Mouse (Mus musculus) embryo, embryonic 9.5 days (tissue): ENCODE measurements around the gene Lmf1.
A peak's percentile ranks its signal among the peaks of the same experiment; 100 is the strongest.

Experiments used
- DNase-seq: peaks from one replicate; pipeline ENCODE4 v3.0.0-alpha.2; 2017; ENCODE audit errors: extremely low spot score

The Lmf1 gene

DNA sequence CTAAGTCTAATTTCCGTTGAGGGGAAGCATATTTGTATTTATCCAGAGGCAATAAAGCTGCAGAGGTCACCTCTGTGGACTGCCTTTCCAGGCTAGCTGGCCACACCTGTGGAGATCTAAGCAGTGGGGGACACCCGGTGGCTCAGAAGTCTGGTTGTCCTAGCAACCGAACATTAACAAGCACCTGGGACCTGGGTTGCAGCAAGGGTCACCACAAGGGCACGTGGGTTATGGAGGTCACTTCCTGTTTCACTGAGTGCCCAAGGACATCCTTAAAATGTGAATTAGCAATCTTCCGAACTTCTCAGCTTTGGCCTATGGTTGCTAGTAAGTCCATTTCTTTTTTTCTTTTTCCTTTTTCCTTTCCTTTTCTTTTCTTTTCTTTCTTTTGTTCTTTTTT, 25.3 kb downstream of the Lmf1 start:
- DNase-seq = no peak

DNA sequence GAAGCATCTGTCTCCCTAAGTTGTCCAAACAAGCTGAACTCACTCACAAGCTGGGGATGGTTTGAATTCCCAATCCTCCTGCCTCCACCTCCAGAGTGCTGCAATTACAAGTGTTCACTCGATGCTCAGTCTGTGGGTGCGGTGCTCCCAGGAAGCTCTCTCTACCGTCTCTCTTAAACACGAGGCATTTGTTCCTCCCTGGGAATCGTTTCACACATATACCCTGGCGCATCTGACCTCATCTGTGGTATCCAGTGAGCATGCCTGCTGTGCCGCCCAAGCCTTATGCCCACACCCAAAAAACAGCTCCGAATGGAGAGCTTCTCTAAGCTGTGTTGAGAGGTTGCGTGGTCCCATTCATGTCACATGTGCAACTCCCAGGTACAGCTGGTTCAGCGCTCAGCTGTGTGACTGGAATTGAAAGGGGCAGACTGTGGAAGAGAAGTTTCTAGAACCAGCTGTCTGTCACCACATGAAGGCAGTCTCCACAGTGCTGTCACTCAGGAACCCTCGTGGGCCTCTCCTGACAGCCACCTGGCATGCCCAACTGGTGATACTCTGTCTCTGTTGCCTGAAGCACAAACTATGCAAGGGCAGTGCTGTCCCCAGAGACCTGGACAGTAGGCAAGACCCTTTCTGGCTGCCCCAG, 29.4 kb downstream of the Lmf1 start:
- DNase-seq = no peak

DNA sequence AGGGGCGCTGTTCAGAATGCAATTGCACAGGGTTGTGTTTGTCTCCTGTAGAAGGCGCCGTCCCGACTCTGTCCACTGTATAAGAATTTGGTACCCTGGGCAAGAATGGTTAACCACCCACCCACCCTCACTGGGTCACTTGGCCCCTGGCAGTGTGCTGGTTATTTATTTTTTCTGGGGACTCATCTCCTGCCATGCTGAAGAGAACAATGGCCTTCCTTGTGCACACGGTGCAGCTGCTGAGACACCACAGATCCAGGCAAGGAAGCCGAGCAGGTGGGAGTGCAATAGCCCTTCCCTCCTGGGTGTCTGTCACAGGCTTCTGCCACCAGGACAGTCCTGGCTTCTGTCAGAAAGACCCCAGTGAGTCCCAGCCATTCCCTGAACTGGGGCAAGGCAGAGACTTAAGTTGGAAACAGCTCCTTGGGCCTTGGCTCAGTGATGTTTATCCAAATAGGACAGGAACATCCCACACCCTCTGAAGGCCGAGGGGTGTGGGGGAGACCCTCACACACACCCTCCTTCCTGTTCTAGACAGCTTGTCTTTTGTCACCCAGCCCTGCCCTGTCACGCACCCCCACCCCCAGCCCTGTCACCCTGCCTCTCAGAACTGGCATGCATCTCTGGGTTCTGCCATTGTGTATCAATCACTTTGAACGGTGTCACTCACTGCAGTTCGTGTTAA, 30.1 kb downstream of the Lmf1 start:
- DNase-seq = no peak

DNA sequence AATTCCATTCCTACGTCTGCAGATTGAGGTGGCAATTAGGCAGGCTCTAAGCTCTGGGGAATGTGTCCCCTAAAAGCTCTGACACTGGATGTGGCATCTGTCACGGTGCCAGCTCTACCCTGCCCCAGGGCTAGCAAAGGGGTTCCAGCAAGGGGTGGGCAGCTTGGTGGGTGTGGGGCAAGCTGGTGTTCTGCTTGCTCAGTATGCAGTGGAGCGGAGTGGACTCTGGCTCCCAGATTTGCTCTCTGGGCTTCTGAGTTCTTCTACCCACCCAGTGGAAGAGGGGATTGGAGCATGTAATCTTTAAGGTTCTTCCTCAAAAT, 30.6 kb downstream of the Lmf1 start:
- no peak for DNase-seq

GRCm38 (mm10) chr17:25610151-25610550, 31.3 kb downstream of the Lmf1 start:
- DNase-seq = no peak

DNA sequence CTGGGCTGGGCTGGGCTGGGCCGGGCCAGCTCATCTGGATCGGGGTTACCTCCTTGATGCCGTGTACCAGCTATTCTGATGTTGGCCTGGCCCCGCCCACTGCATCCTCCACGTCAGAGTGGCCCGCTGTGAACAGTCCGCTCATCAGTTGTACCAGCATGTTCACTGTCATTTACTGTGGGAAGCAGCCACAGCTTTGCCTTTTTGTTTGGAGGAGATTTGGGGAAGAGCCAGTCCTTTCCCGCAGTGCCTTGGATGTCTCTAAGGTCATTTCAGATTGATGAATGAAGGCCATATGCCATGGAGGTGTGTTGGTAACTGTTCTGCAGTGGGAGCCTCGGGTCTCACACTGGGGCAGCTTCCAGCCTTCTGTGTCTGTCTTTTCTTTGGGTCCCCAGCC, 33.7 kb downstream of the Lmf1 start:
- DNase-seq = no peak

- no peak for DNase-seq
These were observed 34.4 kb downstream of the Lmf1 start for GRCm38 (mm10) chr17:25613323-25613722.

GRCm38 (mm10) chr17:25614723-25615510, 36.0 kb downstream of the Lmf1 start:
- DNase-seq = no peak

GRCm38 (mm10) chr17:25618508-25619056, 39.7 kb downstream of the Lmf1 start:
- no peak for DNase-seq

DNA sequence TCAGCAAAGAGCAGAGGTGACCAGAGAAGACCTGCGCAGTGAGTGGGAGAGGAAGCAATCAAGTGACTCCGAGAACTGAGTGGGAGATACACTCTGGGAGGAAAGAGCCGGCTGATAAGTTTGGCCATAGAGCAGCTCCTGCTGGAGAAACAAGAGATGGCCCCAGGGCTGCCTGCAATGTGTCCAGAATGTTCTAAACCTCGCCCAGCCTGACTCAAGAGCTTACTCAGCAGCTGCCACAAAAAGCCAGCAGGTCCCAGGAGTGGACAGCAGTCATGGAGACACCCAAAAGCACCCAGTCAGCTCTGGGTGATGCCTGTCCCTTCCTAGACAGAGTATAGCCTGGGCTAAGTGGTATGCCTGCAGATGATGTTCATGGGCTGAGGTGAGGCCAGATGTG, 44.6 kb downstream of the Lmf1 start:
- no peak for DNase-seq

DNA sequence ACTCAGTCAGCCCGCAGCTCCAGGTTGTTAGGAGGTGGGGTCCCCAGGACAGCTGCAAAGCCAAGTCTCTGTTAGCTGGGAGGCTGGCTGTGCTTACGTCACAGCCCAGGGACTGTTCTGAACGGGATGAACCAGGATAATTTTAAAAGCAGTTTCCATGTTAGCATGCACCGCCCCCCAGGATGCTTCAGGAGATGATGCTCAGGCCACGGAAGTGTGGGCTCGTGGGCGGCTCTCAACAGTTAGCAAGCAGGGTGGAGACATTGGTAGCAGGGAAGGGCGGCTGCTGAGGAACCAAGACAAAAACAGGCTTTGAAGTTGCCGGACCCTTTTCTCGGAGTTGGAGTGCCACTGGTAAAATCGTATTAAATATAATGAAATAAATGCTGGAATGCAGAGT, 45.0 kb downstream of the Lmf1 start:
- no peak for DNase-seq

- DNase-seq = peak; percentile 74
These were observed 45.7 kb downstream of the Lmf1 start for GRCm38 (mm10) chr17:25624446-25625119.

DNA sequence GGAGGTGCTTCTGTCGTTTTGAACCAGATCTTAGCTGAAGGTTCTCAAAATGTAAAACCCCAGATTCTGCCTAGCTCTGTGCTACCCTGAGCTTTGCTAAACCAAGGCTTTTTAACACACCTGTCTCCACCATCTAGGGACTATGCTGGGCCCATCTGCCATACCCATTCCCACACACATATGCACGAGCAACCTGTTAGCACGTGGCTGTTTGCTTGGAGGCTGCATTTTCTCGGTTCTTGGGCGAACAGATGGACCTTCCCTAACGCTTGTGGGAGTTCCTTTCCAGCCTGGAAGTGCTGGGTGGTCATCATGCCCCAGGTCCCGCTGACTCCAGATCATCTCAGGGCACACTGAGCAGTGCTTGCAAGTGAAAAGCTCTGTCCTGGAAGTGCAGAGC, 46.4 kb downstream of the Lmf1 start:
- DNase-seq = no peak

DNA sequence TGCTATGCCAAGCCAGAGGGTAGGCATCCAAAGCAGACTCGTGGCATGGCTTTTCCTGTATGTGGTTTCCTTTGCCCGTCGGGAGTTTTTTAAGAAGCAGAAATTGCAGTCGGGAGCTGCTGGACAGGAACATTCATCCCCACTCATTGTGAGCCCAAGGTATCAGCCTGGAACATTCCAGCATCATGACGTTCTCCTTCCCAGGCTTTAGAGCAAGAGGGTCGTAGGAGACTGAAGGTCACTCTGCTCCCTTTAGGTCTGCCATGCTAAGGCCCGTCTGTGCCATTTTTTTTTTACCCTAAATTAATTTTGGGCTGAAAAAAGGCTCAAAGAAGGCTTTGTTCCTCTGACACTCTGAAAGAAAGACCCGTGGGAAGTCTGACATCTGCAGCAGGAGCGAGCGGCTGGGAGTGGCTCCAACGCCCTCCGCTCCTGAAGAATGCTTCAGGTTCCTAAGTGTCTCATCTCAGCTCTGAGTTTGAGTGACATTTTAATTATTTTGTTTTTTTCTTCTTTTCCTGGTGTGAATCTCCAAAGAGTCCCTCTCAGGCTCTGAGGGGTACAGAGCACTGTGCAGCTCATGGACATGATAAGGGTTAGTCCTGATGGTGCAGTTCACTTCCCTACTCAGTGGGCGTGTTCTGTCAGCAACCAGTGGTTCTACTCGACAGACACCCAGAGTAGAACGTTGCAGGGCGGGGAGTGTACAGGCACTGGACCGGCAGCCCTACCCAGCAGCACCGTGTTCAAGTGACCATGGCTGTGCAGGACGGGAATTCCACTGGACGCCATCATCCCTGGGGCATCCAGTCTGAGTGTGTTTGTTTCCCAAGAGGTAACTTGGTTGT, 47.5 kb downstream of the Lmf1 start:
- DNase-seq = no peak

GRCm38 (mm10) chr17:25630313-25630712, 51.4 kb downstream of the Lmf1 start:
- no peak for DNase-seq

DNA sequence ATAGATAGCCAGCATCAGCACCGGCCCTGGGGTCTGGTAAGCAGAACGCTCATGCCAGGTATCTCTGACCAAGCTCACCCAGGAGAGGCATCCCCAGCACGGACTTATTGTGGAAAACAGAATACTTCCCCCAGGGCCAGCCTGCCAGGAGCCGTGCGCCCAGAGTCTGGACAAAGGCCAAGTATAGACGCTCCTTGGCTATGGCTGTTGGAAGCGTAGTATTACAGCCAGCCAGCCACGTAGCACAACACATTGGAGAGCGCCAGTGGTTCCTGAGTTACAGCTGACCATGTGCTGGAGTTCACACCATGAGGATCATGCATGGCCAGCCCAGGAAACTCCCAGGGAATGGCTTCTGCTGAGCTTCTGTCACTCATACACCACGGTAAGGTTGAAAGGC, 55.2 kb downstream of the Lmf1 start:
- DNase-seq = no peak

DNA sequence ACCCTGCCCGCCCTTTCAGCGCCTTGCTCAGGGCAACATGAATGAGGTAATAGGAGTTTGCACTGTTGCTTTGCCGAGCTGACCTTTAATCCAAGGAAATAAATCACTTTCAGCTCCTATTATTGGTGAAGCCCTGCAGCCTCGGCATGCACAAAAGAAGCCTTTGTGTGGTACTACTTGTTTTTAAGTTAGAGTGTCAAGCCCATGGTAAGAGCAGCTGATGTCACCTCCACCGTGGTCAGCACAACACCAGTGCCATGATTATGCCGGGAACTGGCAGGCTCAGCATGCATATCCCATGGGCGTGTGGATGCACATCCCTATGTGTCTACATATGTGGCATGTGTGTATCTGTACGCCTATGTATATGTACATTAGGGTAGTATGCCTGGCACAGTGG, 56.5 kb downstream of the Lmf1 start:
- DNase-seq = no peak

DNA sequence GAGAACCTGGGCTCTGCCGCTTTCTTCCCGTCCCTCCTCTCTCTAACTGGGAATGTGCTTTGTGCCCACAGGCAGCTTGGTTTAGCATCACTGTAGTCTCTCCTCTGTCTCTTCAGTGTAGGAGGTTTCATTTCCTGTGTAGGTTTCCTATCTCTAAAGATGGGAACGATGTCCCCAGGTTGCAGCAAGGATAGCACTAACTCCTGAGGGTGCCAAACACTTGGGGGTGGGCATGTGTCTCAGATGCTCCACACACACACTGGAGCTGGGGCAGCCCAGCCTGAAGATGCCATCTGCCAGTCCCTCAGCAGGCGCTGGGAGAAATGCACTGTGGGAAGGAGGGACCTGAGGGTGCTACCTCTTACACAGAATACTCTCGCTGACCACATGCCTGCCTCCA, 56.9 kb downstream of the Lmf1 start:
- DNase-seq = no peak

GRCm38 (mm10) chr17:25637986-25638385, 59.1 kb downstream of the Lmf1 start:
- no peak for DNase-seq

GRCm38 (mm10) chr17:25638442-25638841, 59.6 kb downstream of the Lmf1 start:
- DNase-seq = no peak

DNA sequence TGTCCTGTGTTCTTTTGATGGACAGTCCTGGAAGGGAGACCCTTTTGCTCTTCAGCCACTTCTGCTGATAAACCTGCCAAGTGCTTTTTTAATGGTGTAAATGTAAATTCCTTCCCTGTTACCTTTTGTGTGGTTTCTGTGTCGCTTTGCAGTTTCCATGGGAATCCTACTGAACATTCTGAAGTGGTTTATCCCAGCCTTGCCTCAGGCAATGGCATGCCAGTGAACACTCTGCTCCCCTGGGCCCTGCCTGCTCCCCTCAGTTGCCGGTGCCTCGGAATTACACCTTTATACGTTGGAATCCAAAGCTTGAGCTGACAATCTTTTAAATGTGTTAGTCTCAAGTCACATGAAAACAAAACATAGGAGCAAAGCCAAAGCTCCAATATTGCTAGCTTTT, 62.1 kb downstream of the Lmf1 start:
- DNase-seq = no peak
